Mouse (Mus musculus): ENCODE data around the gene Rdh5.

Gene Rdh5

GRCm38 (mm10) chr10:128870341-128870740 is 52.3 kb downstream of the Rdh5 start:
- CTCF ChIA-PET: interaction anchor here in 1 of 4 experiments (0.9 kb wide), 1 partner anchor 43 kb away, joined by 3 read pairs; no protein-coding TSS in a partner anchor

GRCm38 (mm10) chr10:128866518-128866917 is 56.2 kb downstream of the Rdh5 start:
- ChIA-PET CTCF (interaction anchor here in 1 of 4 experiments (0.9 kb wide), 1 partner anchor 12 kb away, joined by 4 read pairs; no protein-coding TSS in a partner anchor), POLR2A (interaction anchor here (0.6 to 5.4 kb wide), 9 partner anchors 7 to 655 kb away, joined by 3 to 30 read pairs (median 4); partner anchors contain the start of genes Pan2 (in 1 of the 4) and Pym1 (in 1 of the 4))

More at GRCm38 (mm10) chr10:128870341-128870740, 52.3 kb downstream of the Rdh5 start:
- POLR2A ChIA-PET: interaction anchor here in 3 of 4 experiments (0.8 to 2.9 kb wide), 7 partner anchors 8 to 49 kb away, joined by 3 to 12 read pairs (median 6); partner anchors contain the start of gene Ormdl2 (in 1 of the 3)

- CTCF ChIA-PET: interaction anchor here (0.6 to 0.9 kb wide), 4 partner anchors 8 to 61 kb away, joined by 3 to 7 read pairs (median 4); partner anchors contain the start of genes Cd63 (in 1 of the 4) and Tmem198b (in 1 of the 4)
- POLR2A ChIA-PET: interaction anchor here (0.6 to 5.4 kb wide), 11 partner anchors 8 to 654 kb away, joined by 3 to 30 read pairs (median 4); partner anchors contain the start of genes Gdf11 (in 1 of the 4), Pan2 (in 1 of the 4) and Pym1 (in 1 of the 4)
Measured at GRCm38 (mm10) chr10:128866042-128866441, 56.6 kb downstream of the Rdh5 start.

All from embryonic stem cell, embryonic (primary cell).